ENCODE assay signal across 26 mouse cellular contexts in genomic region chr12:51534606-51535005, GRCm38 (mm10). TPM values are rescaled to one million over a fixed set of nuclear protein-coding genes. Genes with fewer than 3 reads are reported as not detected.
DNase-seq lines count a peak whose midpoint lies in the region; ATAC-seq lines count a peak whose summit lies in the region.
"Had no signal": no experiment of that assay in that cellular context is flagged by ENCODE, and none has a peak within 500 bp of the region (broad histone marks: within the 10 kb centered on the region; RNA-seq: fewer than 3 reads in every experiment).

No protein-coding gene starts in this region.

- DNase-seq in forebrain, embryonic 10.5 days (ENCODE audit: extremely low spot score, low spot score) = no peak
- no peak for DNase-seq in forebrain, embryonic 14.5 days (ENCODE audit: low spot score)
- DNase-seq in hindbrain, embryonic 10.5 days (ENCODE audit: low spot score) = no peak
- DNase-seq in midbrain, embryonic 11.5 days (ENCODE audit: low spot score, missing footprints) = no peak
- DNase-seq in midbrain, embryonic 14.5 days = no peak
- peak; percentile 28 for DNase-seq in R1 (ENCODE audit: low read depth, low spot score)
- DNase-seq: adrenal gland, postnatal 10 days; adrenal gland, postnatal 36 days; cerebellum, adult 18-20 months; cerebellum, adult 9-10 months; cerebellum, postnatal 14 days; forebrain, postnatal 0 days; gastrocnemius, adult 2 months; gastrocnemius, postnatal 14 days; heart, adult 18-20 months; heart, postnatal 14 days; heart, postnatal 4 days had no signal

- H3K27ac ChIP-seq in forebrain, embryonic 10.5 days = peak overlapping the region; percentile 71
- H3K27ac ChIP-seq in forebrain, embryonic 14.5 days (ENCODE audit: low read depth, low read length) = no peak overlapping the region
- peak overlapping the region; percentile 37 for H3K27ac ChIP-seq in hindbrain, embryonic 10.5 days
- H3K27ac ChIP-seq in hindbrain, embryonic 16.5 days (ENCODE audit: low read depth, low read length) = no peak overlapping the region
- no peak overlapping the region for H3K27ac ChIP-seq in midbrain, embryonic 11.5 days (ENCODE audit: low read depth, low read length)
- no peak overlapping the region for H3K27ac ChIP-seq in midbrain, embryonic 14.5 days (replicated peaks; ENCODE audit: low read depth, low read length)
- H3K27ac ChIP-seq: forebrain, embryonic 12.5 days; gastrocnemius, adult 2 months; heart, embryonic 15.5 days; hindbrain, embryonic 12.5 days; hindbrain, embryonic 15.5 days had no signal

- H3K4me3 ChIP-seq in forebrain, embryonic 10.5 days = no peak overlapping the region
- H3K4me3 ChIP-seq in forebrain, embryonic 14.5 days (ENCODE audit: low read depth, low read length) = no peak overlapping the region
- H3K4me3 ChIP-seq in hindbrain, embryonic 10.5 days = no peak overlapping the region
- no peak overlapping the region for H3K4me3 ChIP-seq in hindbrain, embryonic 16.5 days (ENCODE audit: low read length)
- no peak overlapping the region for H3K4me3 ChIP-seq in midbrain, embryonic 11.5 days (ENCODE audit: low read depth, low read length)
- H3K4me3 ChIP-seq in midbrain, embryonic 14.5 days (replicated peaks; ENCODE audit: low read depth, low read length) = no peak overlapping the region
- H3K4me3 ChIP-seq: forebrain, embryonic 12.5 days; gastrocnemius, adult 2 months; heart, embryonic 12.5 days; heart, embryonic 15.5 days; hindbrain, embryonic 12.5 days; hindbrain, embryonic 15.5 days had no signal

- 13% methylated on average over 5 of the region's 5 CpGs for WGBS in forebrain, embryonic 10.5 days
- WGBS in forebrain, embryonic 14.5 days = 0% methylated on average over 5 of the region's 5 CpGs
- 11% methylated on average over 5 of the region's 5 CpGs for WGBS in hindbrain, embryonic 10.5 days
- WGBS in hindbrain, embryonic 16.5 days = 7% methylated on average over 5 of the region's 5 CpGs
- 9% methylated on average over 5 of the region's 5 CpGs for WGBS in midbrain, embryonic 11.5 days
- WGBS in midbrain, embryonic 14.5 days = 4% methylated on average over 5 of the region's 5 CpGs

- H3K36me3 ChIP-seq in forebrain, embryonic 10.5 days (replicated peaks) = no peaks in the 10 kb centered on the region
- H3K36me3 ChIP-seq in forebrain, embryonic 14.5 days (ENCODE audit: control insufficient read depth, insufficient read depth, low read length) = no peaks in the 10 kb centered on the region
- no peaks in the 10 kb centered on the region for H3K36me3 ChIP-seq in hindbrain, embryonic 10.5 days
- no peaks in the 10 kb centered on the region for H3K36me3 ChIP-seq in hindbrain, embryonic 16.5 days (ENCODE audit: control insufficient read depth, insufficient read depth, low read length)
- no peaks in the 10 kb centered on the region for H3K36me3 ChIP-seq in midbrain, embryonic 11.5 days (ENCODE audit: control insufficient read depth, insufficient read depth, low read length)
- no peaks in the 10 kb centered on the region for H3K36me3 ChIP-seq in midbrain, embryonic 14.5 days (ENCODE audit: control insufficient read depth, insufficient read depth, low read length)
- H3K36me3 ChIP-seq: forebrain, embryonic 12.5 days; heart, embryonic 12.5 days; heart, embryonic 15.5 days; hindbrain, embryonic 12.5 days; hindbrain, embryonic 15.5 days had no signal

- H3K9ac ChIP-seq in forebrain, embryonic 14.5 days (ENCODE audit: low read length) = no peak overlapping the region
- H3K9ac ChIP-seq in hindbrain, embryonic 16.5 days (ENCODE audit: low read depth, low read length) = no peak overlapping the region
- H3K9ac ChIP-seq in midbrain, embryonic 11.5 days (ENCODE audit: low read length) = no peak overlapping the region
- no peak overlapping the region for H3K9ac ChIP-seq in midbrain, embryonic 14.5 days (replicated peaks; ENCODE audit: low read length)
- H3K9ac ChIP-seq: forebrain, embryonic 12.5 days; forebrain, postnatal 0 days; heart, embryonic 12.5 days; heart, embryonic 15.5 days; hindbrain, embryonic 12.5 days; hindbrain, embryonic 15.5 days had no signal

- H3K27me3 ChIP-seq in forebrain, embryonic 10.5 days (ENCODE audit: poor library complexity, severe bottlenecking) = no peaks in the 10 kb centered on the region
- H3K27me3 ChIP-seq in forebrain, embryonic 14.5 days (replicated peaks; ENCODE audit: control insufficient read depth, insufficient read depth, low read length) = no peaks in the 10 kb centered on the region
- no peaks in the 10 kb centered on the region for H3K27me3 ChIP-seq in hindbrain, embryonic 10.5 days (ENCODE audit: insufficient read depth, poor library complexity, severe bottlenecking)
- H3K27me3 ChIP-seq in hindbrain, embryonic 16.5 days (replicated peaks; ENCODE audit: control insufficient read depth, insufficient read depth, low read length) = no peaks in the 10 kb centered on the region
- no peaks in the 10 kb centered on the region for H3K27me3 ChIP-seq in midbrain, embryonic 11.5 days (ENCODE audit: control insufficient read depth, insufficient read depth, low read length)
- H3K27me3 ChIP-seq in midbrain, embryonic 14.5 days (ENCODE audit: control insufficient read depth, insufficient read depth, low read length) = no peaks in the 10 kb centered on the region
- H3K27me3 ChIP-seq: forebrain, embryonic 12.5 days; heart, embryonic 12.5 days; heart, embryonic 15.5 days; hindbrain, embryonic 12.5 days; hindbrain, embryonic 15.5 days had no signal

- H3K4me2 ChIP-seq in forebrain, embryonic 14.5 days (ENCODE audit: low read length) = no peak overlapping the region
- no peak overlapping the region for H3K4me2 ChIP-seq in hindbrain, embryonic 16.5 days (ENCODE audit: low read length)
- H3K4me2 ChIP-seq in midbrain, embryonic 11.5 days = no peak overlapping the region
- no peak overlapping the region for H3K4me2 ChIP-seq in midbrain, embryonic 14.5 days (ENCODE audit: low read length)
- H3K4me2 ChIP-seq: forebrain, embryonic 12.5 days; heart, embryonic 12.5 days; heart, embryonic 15.5 days; hindbrain, embryonic 12.5 days; hindbrain, embryonic 15.5 days had no signal

- H3K4me1 ChIP-seq in forebrain, embryonic 10.5 days = peaks cover 11% of the 10 kb centered on the region
- no peaks in the 10 kb centered on the region for H3K4me1 ChIP-seq in forebrain, embryonic 14.5 days (ENCODE audit: control insufficient read depth, insufficient read depth, low read length)
- peaks cover 12% of the 10 kb centered on the region for H3K4me1 ChIP-seq in hindbrain, embryonic 10.5 days (replicated peaks)
- no peaks in the 10 kb centered on the region for H3K4me1 ChIP-seq in hindbrain, embryonic 16.5 days (ENCODE audit: control insufficient read depth, insufficient read depth, low read depth, low read length)
- H3K4me1 ChIP-seq in midbrain, embryonic 11.5 days (ENCODE audit: control insufficient read depth, insufficient read depth, low read length) = no peaks in the 10 kb centered on the region
- no peaks in the 10 kb centered on the region for H3K4me1 ChIP-seq in midbrain, embryonic 14.5 days (ENCODE audit: control insufficient read depth, insufficient read depth, low read length)
- H3K4me1 ChIP-seq: heart, embryonic 12.5 days; heart, embryonic 15.5 days; hindbrain, embryonic 15.5 days had no signal

- no peak for ATAC-seq in forebrain, embryonic 14.5 days
- ATAC-seq in hindbrain, embryonic 16.5 days = no peak
- peak; percentile 40; the same call in 1 of the 2 replicates for ATAC-seq in midbrain, embryonic 11.5 days (ENCODE audit: low FRiP score)
- ATAC-seq in midbrain, embryonic 14.5 days (ENCODE audit: low FRiP score, low TSS enrichment) = no peak
- no peak for ATAC-seq in monocyte, adult 5-6 weeks (replicated peaks; ENCODE audit: insufficient number of reproducible peaks, low FRiP score, low TSS enrichment, poor library complexity, severe bottlenecking)
- ATAC-seq: forebrain, postnatal 0 days; intestine, embryonic 16.5 days had no signal

- H3K9me3 ChIP-seq in forebrain, embryonic 10.5 days = no peaks in the 10 kb centered on the region
- H3K9me3 ChIP-seq in forebrain, embryonic 14.5 days (replicated peaks; ENCODE audit: control insufficient read depth, low read length) = no peaks in the 10 kb centered on the region
- no peaks in the 10 kb centered on the region for H3K9me3 ChIP-seq in hindbrain, embryonic 10.5 days
- no peaks in the 10 kb centered on the region for H3K9me3 ChIP-seq in hindbrain, embryonic 16.5 days (ENCODE audit: control insufficient read depth, low read length)
- no peaks in the 10 kb centered on the region for H3K9me3 ChIP-seq in midbrain, embryonic 11.5 days (ENCODE audit: control insufficient read depth, low read length)
- H3K9me3 ChIP-seq in midbrain, embryonic 14.5 days (ENCODE audit: control insufficient read depth, low read length) = no peaks in the 10 kb centered on the region
- H3K9me3 ChIP-seq: forebrain, embryonic 12.5 days; heart, embryonic 12.5 days; heart, embryonic 15.5 days; hindbrain, embryonic 12.5 days; hindbrain, embryonic 15.5 days had no signal

RNA-seq across cellular contexts. Expression of gene Coch, which starts 58.5 kb away (rescaled TPM):
- 1.9 and 3.4 TPM in 2 replicates for polyA plus RNA-seq in forebrain, embryonic 10.5 days (2016; fragmentation: Nextera tagmentation; extraction: Ambion mirVana)
- 6.2 and 8.2 TPM in 2 replicates for polyA plus RNA-seq in forebrain, embryonic 14.5 days (2014; fragmentation: Nextera tagmentation; extraction: Ambion mirVana)
- polyA plus RNA-seq in hindbrain, embryonic 10.5 days (2016; fragmentation: Nextera tagmentation; extraction: Ambion mirVana) = 3.4 and 5.2 TPM in 2 replicates
- 26.5 and 29.6 TPM in 2 replicates for polyA plus RNA-seq in hindbrain, embryonic 16.5 days (2015; fragmentation: Nextera tagmentation; extraction: Ambion mirVana)
- polyA plus RNA-seq in midbrain, embryonic 11.5 days (2014; fragmentation: Nextera tagmentation; extraction: Ambion mirVana) = 3.7 and 4.7 TPM in 2 replicates
- polyA plus RNA-seq in midbrain, embryonic 14.5 days (2014; fragmentation: Nextera tagmentation; extraction: Ambion mirVana) = 14.7 and 17.3 TPM in 2 replicates
- 0.58 TPM in 1 of 3 replicates, not detected in the others for total RNA-seq in monocyte, adult 5-6 weeks (2017)
- total RNA-seq: MEL had no signal

Comparison
In these comparisons a context has a peak if more than half of its experiments do, and no peak if none do; other contexts are left out.
1. H3K27ac ChIP-seq: peak in forebrain, embryonic 10.5 days (single experiment) and hindbrain, embryonic 10.5 days (single experiment); none in forebrain, embryonic 14.5 days (single experiment), hindbrain, embryonic 16.5 days (single experiment), midbrain, embryonic 11.5 days (single experiment) and midbrain, embryonic 14.5 days (single experiment).